Mouse (Mus musculus) right cerebral cortex, postnatal 4 days (tissue): ENCODE measurements around the gene Prpf6.

Experiments used
- DNase-seq: peaks from one replicate; pipeline ENCODE4 v3.0.0-alpha.2; 2022

Prpf6 gene

GRCm38 (mm10) chr2:181580131-181580772 is 11.4 kb upstream of the Prpf6 start:
- no peak for DNase-seq

- peak; percentile 76 for DNase-seq
These were observed 10.7 kb upstream of the Prpf6 start for GRCm38 (mm10) chr2:181581016-181581401.

- peak; percentile 81 for DNase-seq
These were observed 10.1 kb upstream of the Prpf6 start for GRCm38 (mm10) chr2:181581402-181582120.

GRCm38 (mm10) chr2:181582358-181582757 is 9.3 kb upstream of the Prpf6 start:
- DNase-seq: peak; percentile 6

- peak; percentile 1 for DNase-seq
These were observed 8.7 kb upstream of the Prpf6 start for GRCm38 (mm10) chr2:181582939-181583338.

- DNase-seq: peak; percentile 2
These were observed 8.0 kb upstream of the Prpf6 start for GRCm38 (mm10) chr2:181583460-181584257.

GRCm38 (mm10) chr2:181584411-181584942 is 7.2 kb upstream of the Prpf6 start, which contains the start of gene Uckl1:
Gene Uckl1, minus strand, starts transcription at chr2:181584892.
- peak; percentile 10 for DNase-seq

- DNase-seq: peak; percentile 2
These were observed 6.2 kb upstream of the Prpf6 start for GRCm38 (mm10) chr2:181585506-181585905.

GRCm38 (mm10) chr2:181586124-181586523 is 5.5 kb upstream of the Prpf6 start:
- DNase-seq: peak; percentile 1

GRCm38 (mm10) chr2:181587796-181588195 is 3.9 kb upstream of the Prpf6 start:
- DNase-seq: peak; percentile 3

- peak; percentile 16 for DNase-seq
These were observed 3.4 kb upstream of the Prpf6 start for GRCm38 (mm10) chr2:181588229-181588780.

- DNase-seq: peak; percentile 3
These were observed 2.5 kb upstream of the Prpf6 start for GRCm38 (mm10) chr2:181589011-181589731.

- peak; percentile 2 for DNase-seq
These were observed 1.9 kb upstream of the Prpf6 start for GRCm38 (mm10) chr2:181589732-181590105.

- peak; percentile 1 for DNase-seq
These were observed 1.2 kb upstream of the Prpf6 start for GRCm38 (mm10) chr2:181590471-181590870.

- DNase-seq: peak; percentile 89
These were observed 768 bp downstream of the Prpf6 start, which contains the start of gene Zfp512b for GRCm38 (mm10) chr2:181592231-181593041. Gene Zfp512b, minus strand, starts transcription at chr2:181592803.

- peak; percentile 33 for DNase-seq
These were observed 1.4 kb downstream of the Prpf6 start for GRCm38 (mm10) chr2:181593042-181593421.

GRCm38 (mm10) chr2:181593937-181594336 is 2.3 kb downstream of the Prpf6 start:
- peak; percentile 1 for DNase-seq

- peak; percentile 29 for DNase-seq
These were observed 3.5 kb downstream of the Prpf6 start for GRCm38 (mm10) chr2:181594946-181595696.

- no peak for DNase-seq
These were observed 4.7 kb downstream of the Prpf6 start for GRCm38 (mm10) chr2:181596221-181596960.
